Mouse (Mus musculus) liver, embryonic 13.5 days (tissue): ENCODE data around the gene B3gat2. TPM values are rescaled to one million over a fixed set of nuclear protein-coding genes. Genes with fewer than 3 reads are reported as not detected.
A peak's percentile ranks its signal among the peaks of the same experiment; 100 is the strongest.

Experiments used
- ATAC-seq: fragments of 200-750 bp; cut with Nextera tagmentation; 2 replicates; pipeline ENCODE4 v1.8.0; 2017; ENCODE audit warnings: low read depth, mild to moderate bottlenecking, moderate number of reproducible peaks, moderate library complexity
- DNase-seq: peaks from one replicate; pipeline ENCODE4 v3.0.0; 2022
- H3K27ac ChIP-seq: fragments of 300-500 bp; sonication (generic); 2 replicates; pipeline ENCODE4 v1.5.1; 2015; ENCODE audit warnings: moderate library complexity, mild to moderate bottlenecking, inconsistent platforms
- H3K27me3 ChIP-seq: fragments of 300-500 bp; sonication (generic); 2 replicates; pipeline ENCODE4 v1.6.1; 2015; ENCODE audit warnings: mild to moderate bottlenecking, inconsistent platforms
- H3K36me3 ChIP-seq: fragments of 300-500 bp; sonication (generic); 2 replicates; pipeline ENCODE4 v1.6.1; 2015; ENCODE audit warnings: mild to moderate bottlenecking, inconsistent platforms
- H3K4me1 ChIP-seq: fragments of 300-500 bp; sonication (generic); replicated peaks from 2 replicates; pipeline ENCODE4 v1.6.1; 2015; ENCODE audit warnings: inconsistent platforms
- H3K4me2 ChIP-seq: fragments of 300-500 bp; sonication (generic); 2 replicates; pipeline ENCODE4 v1.6.1; 2015; ENCODE audit warnings: inconsistent platforms, mild to moderate bottlenecking, moderate library complexity
- H3K4me3 ChIP-seq: fragments of 300-500 bp; sonication (generic); replicated peaks from 2 replicates; pipeline ENCODE4 v1.5.1; 2015; ENCODE audit warnings: mild to moderate bottlenecking, inconsistent platforms
- H3K9ac ChIP-seq: fragments of 300-500 bp; sonication (generic); 2 replicates; pipeline ENCODE4 v1.6.1; 2015; ENCODE audit warnings: mild to moderate bottlenecking, inconsistent platforms
- H3K9me3 ChIP-seq: fragments of 300-500 bp; sonication (generic); replicated peaks from 2 replicates; pipeline ENCODE4 v1.6.1; 2016; ENCODE audit warnings: inconsistent platforms
- WGBS: fragments of 180-500 bp; shearing (Covaris S2); methylation state at CpG from one replicate; pipeline ENCODE4 v1.1.7; 2015; ENCODE audit not compliant: insufficient replicate concordance; 5-methylcytosine and 5-hydroxymethylcytosine counted together
- polyA plus RNA-seq: library from polyadenylated mRNA; unstranded; fragments of >200 nt; fragmentation: Nextera tagmentation; extraction: Ambion mirVana; gene quantifications from 2 replicates; pipeline ENCODE4 v1.2.1, GENCODE M21; 2015

The B3gat2 gene
- polyA plus RNA-seq, 1 experiment from 2014 or later, result 0.17 TPM

DNA sequence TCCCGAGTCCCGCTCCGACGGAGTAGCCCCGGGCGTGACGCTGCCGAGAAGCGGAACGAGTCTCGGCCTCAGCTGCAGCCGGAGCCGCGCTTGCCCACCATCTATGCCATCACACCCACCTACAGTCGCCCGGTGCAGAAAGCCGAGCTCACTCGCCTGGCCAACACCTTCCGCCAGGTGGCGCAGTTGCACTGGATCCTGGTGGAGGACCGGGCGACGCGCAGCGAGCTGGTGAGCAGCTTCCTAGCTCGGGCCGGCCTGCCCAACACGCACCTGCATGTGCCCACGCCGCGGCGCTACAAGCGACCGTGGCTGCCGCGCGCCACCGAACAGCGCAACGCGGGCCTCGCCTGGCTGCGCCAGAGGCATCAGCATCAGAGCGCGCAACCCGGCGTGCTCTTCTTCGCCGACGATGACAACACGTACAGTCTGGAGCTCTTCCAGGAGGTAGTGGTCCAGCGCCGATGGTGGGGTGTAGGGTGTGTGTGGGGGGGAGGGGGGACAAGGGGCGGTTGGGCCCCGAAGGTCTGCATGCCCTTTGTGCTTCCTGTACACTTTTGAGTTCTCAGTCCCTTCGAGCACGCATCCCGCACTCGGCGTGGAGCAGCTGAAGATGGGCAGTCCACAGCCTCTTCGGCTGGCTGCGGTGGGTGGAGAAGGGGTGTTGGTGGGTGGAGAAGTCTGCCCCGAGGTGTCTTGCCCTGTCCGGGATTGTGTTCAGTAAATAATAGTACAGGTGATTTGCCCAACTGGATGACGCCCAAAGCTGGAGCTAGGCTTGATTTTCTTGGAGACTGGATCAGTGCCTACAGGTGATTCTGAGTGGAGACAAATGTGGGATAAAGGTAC lies 1.5 kb downstream of the B3gat2 start:
- ATAC-seq (peak; percentile 73), DNase-seq (peak; percentile 52)
- Histone ChIP-seq H3K36me3 (no peaks in the 10 kb centered on the region), H3K4me1 (peaks cover 5% of the 10 kb centered on the region), H3K9me3 (no peaks in the 10 kb centered on the region), H3K4me3 (peak overlapping the region; percentile 51), H3K4me2 (peak overlapping the region; percentile 67), H3K27ac (no peak overlapping the region), H3K9ac (no peak overlapping the region), H3K27me3 (peaks cover 56% of the 10 kb centered on the region)
- 4% methylated on average over 64 of the region's 65 CpGs for WGBS

DNA sequence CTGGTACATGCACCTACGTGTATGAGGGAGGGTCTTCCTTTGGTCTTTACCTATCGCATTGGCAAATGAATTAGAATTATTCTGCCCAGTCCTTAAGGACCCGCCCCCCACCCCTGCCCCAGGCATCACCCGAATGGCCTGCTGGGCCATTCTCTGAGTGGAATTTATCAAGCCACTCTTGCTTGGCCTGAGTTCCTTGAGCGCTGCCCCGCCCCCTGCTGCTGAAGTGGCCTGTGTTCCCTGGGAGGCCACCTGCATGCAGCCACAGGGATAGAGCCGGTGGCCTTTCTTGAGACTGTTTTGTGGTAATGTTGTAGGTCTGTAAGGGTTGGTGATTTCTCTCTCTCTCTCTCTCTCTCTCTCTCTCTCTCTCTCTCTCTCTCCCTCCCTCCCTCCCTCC lies 2.2 kb downstream of the B3gat2 start:
- Histone ChIP-seq H3K36me3 (no peaks in the 10 kb centered on the region), H3K4me3 (no peak overlapping the region), H3K4me1 (peaks cover 5% of the 10 kb centered on the region), H3K9ac (no peak overlapping the region), H3K4me2 (no peak overlapping the region), H3K9me3 (no peaks in the 10 kb centered on the region), H3K27me3 (peaks cover 56% of the 10 kb centered on the region), H3K27ac (no peak overlapping the region)
- WGBS, result 5% methylated on average over 7 of the region's 7 CpGs
- ATAC-seq (no peak), DNase-seq (no peak)

DNA sequence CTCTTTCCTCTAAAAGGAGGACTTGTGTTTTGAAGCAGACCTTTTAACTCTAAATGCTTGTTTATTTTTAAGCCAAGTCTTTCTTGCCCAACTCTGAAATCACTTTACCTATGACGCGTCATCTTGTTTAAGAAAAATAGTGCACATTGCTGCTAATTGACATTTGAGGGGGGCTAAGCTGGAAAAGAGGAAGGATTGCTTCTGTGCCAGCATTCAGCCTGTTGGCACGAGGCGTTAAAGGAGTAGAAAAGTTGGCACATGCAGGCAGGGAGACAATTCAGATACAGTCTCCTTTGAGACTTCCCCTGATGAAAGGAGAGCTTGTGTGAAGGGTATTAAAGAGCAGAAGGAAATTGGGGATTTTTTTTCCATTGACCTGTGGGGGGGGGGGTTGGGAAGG lies 3.2 kb downstream of the B3gat2 start:
- DNase-seq (no peak), ATAC-seq (no peak)
- 51% methylated on average over 4 of the region's 4 CpGs for WGBS
- Histone ChIP-seq H3K4me3 (no peak overlapping the region), H3K27me3 (peaks cover 50% of the 10 kb centered on the region), H3K36me3 (no peaks in the 10 kb centered on the region), H3K27ac (no peak overlapping the region), H3K4me2 (no peak overlapping the region), H3K9ac (no peak overlapping the region), H3K4me1 (peaks cover 5% of the 10 kb centered on the region), H3K9me3 (no peaks in the 10 kb centered on the region)

DNA sequence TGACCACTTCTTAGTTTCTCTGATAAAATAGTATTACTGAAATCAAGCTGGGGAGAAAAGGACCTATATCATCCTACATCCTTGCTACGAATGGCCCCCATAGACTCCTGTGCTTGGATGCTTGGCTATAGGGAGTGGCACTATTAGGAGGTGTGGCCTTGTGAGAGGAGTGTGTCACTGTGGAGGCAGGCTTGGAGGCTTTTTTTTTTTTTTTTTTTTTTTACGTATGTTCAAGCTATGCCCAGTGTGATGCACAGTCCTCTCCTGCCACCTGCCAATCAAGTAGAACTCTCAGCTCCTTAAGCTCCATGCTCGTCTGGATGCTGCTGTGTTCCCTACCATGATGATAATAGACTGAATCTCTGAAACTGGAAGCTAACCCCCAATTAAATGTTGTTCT lies 11.5 kb downstream of the B3gat2 start:
- WGBS, result 41% methylated on average over 3 of the region's 3 CpGs
- no peaks in the 10 kb centered on the region for H3K36me3 ChIP-seq
- no peak overlapping the region for H3K4me2 ChIP-seq
- no peak overlapping the region for H3K9ac ChIP-seq
- no peaks in the 10 kb centered on the region for H3K4me1 ChIP-seq
- H3K9me3 ChIP-seq, result no peaks in the 10 kb centered on the region
- no peak overlapping the region for H3K27ac ChIP-seq
- H3K27me3 ChIP-seq, result no peaks in the 10 kb centered on the region
- H3K4me3 ChIP-seq, result no peak overlapping the region
- no peak for ATAC-seq
- DNase-seq, result no peak

DNA sequence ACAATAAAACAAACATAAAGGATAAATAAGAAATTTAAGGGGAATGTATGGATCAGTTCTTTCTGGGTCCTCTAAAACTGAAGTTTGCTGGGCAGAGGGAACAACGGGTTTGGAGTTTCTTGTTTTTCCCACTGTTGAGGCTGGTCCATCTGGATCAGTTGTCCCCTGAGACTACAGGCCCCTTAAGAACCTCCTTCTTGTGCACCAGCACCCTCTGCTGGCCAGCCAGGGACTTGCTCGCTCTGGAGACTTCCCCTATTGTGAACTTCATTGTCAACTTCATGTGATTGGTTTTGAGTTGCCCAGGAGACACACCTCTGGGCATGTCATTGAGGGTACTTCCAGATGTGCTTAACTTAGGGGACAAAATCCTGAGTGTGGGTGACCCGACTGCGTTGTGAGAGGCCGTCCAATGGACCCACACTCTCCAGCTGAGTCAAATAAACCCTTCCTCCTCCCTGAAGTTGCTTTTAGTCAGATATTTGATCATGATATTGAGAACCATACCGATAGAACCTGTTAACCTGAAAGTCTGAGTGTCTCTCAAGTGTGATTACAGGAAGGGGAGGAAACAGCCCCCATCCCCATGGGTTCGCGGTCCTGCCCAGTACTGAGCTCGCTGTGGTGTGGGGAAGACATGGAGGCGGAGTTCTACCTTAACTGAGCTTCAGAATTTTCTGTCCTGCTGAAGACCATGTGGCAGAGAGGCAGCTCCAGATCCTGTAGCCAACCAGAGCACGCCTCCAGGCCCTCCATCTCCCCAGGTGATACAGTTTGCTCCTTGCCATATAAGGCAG lies 31.4 kb downstream of the B3gat2 start:
- DNase-seq (peak; percentile 11), ATAC-seq (no peak)
- H3K27ac ChIP-seq, result no peak overlapping the region
- no peaks in the 10 kb centered on the region for H3K27me3 ChIP-seq
- H3K4me1 ChIP-seq, result no peaks in the 10 kb centered on the region
- no peak overlapping the region for H3K9ac ChIP-seq
- H3K4me3 ChIP-seq, result no peak overlapping the region
- no peaks in the 10 kb centered on the region for H3K36me3 ChIP-seq
- 31% methylated on average over 11 of the region's 11 CpGs for WGBS
- no peaks in the 10 kb centered on the region for H3K9me3 ChIP-seq
- H3K4me2 ChIP-seq, result no peak overlapping the region

DNA sequence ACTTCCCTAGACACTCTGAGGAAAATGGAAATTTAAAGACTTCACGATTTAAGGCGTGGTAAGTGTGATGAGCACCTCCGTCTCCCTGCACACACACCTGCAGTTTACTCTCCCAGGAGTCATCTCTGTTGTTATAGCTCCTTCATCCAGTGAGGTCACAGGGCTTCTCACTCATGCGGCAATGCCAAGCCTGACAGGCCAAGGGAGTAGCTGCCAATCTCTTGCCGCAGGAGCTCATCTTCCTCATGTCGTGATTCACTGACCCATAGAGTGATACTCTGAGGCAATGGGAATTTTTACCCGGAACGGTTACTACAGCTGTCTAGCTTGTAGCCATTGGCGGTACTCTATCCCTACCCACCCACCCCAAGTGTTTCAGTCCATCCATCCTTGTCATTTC lies 36.8 kb downstream of the B3gat2 start:
- H3K27ac ChIP-seq, result no peak overlapping the region
- no peaks in the 10 kb centered on the region for H3K36me3 ChIP-seq
- DNase-seq (no peak), ATAC-seq (no peak)
- no peak overlapping the region for H3K4me2 ChIP-seq
- 69% methylated on average over 9 of the region's 9 CpGs for WGBS
- H3K4me3 ChIP-seq, result no peak overlapping the region
- no peak overlapping the region for H3K9ac ChIP-seq
- H3K9me3 ChIP-seq, result no peaks in the 10 kb centered on the region
- H3K27me3 ChIP-seq, result no peaks in the 10 kb centered on the region
- H3K4me1 ChIP-seq, result no peaks in the 10 kb centered on the region

DNA sequence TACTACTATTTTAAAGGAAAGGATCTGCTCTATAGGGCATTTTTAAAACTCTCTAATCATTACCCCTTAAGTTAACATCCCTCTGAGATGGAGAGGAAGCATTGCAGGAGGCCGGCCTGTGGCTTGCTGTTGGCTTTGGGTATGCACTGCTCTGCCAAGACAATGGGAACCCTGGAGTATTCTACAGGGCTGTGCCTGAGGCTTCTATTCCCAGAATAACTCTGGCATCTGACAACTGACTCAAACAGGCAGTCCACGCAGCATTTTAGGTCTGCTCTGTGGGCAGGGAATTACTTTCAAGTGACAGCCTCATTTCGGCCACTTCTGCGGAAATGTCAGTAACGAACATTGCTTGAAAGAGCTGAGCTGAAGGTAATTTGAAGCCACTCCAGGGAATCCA lies 60.1 kb downstream of the B3gat2 start:
- DNase-seq (no peak), ATAC-seq (no peak)
- no peaks in the 10 kb centered on the region for H3K36me3 ChIP-seq
- no peak overlapping the region for H3K9ac ChIP-seq
- H3K9me3 ChIP-seq, result no peaks in the 10 kb centered on the region
- H3K27me3 ChIP-seq, result no peaks in the 10 kb centered on the region
- H3K4me2 ChIP-seq, result no peak overlapping the region
- WGBS, result 69% methylated on average over 5 of the region's 5 CpGs
- no peak overlapping the region for H3K27ac ChIP-seq
- H3K4me1 ChIP-seq, result no peaks in the 10 kb centered on the region
- no peak overlapping the region for H3K4me3 ChIP-seq

DNA sequence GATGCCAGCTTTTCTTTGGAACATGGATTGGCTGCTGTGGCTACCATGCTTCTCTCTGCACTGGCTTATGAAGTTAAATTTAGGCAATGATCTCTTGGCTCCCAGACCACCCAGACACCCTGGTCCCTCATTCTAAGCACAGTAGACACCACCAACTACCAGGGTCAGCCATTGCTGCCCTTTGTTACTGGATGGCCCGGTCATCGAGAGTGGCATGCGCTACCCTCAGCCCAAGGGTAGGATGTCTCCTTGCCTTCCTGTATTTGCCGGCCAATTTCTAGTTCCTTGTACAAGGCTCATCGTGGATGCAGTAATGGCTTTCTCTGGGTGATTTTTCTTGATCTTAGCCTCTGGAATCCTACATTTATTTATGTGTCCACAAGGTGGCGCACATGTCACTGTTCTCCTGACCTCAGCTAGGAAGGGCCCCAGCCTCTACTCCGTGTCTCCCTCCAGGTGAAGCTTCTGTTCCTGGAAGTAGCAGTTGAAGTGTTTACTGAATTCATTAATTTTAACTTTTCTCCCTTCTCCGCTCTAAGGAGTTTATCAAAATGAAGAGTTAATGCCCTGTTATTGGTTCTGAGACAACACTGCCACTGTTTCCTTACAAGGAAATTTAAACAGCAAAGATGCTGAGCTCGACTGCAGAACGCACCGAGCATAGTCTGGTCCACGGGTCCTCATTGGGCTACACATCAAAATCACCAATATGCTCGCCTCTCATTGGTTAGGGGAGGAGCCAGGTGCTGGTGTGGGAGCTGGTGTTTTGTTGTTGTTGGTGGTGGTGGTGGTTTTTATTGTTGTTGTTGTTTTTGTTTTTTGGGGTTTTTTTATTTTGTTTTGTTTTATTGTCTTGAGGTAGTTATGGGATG lies 65.6 kb downstream of the B3gat2 start:
- H3K4me2 ChIP-seq, result no peak overlapping the region
- H3K36me3 ChIP-seq, result no peaks in the 10 kb centered on the region
- no peaks in the 10 kb centered on the region for H3K9me3 ChIP-seq
- ATAC-seq (no peak), DNase-seq (peak; percentile 11)
- H3K4me1 ChIP-seq, result no peaks in the 10 kb centered on the region
- no peak overlapping the region for H3K4me3 ChIP-seq
- H3K27ac ChIP-seq, result no peak overlapping the region
- no peak overlapping the region for H3K9ac ChIP-seq
- WGBS, result 33% methylated on average over 13 of the region's 13 CpGs
- no peaks in the 10 kb centered on the region for H3K27me3 ChIP-seq

DNA sequence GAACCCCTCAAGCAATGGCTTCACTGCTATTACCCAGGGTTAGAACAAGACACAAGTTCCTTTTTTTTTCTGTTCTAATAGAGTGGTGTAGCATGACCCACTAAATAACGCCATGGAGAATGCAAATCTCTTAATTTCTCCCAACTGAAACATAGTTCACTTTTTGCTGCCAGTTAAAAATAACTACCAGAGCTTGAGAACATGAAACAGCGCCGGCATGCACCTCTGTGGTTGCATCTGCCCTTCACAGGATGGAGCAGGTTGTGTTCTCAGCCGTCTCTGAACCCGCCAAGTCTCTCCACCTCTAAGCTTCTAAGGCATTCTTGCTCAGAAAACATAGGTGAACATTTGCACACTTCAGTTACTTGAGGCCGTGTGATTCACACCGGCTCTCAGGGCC lies 72.7 kb downstream of the B3gat2 start:
- DNase-seq, result no peak
- H3K27me3 ChIP-seq, result no peaks in the 10 kb centered on the region
- H3K9ac ChIP-seq, result no peak overlapping the region
- 67% methylated on average over 7 of the region's 7 CpGs for WGBS
- ATAC-seq, result no peak
- no peaks in the 10 kb centered on the region for H3K9me3 ChIP-seq
- H3K4me2 ChIP-seq, result no peak overlapping the region
- H3K4me3 ChIP-seq, result no peak overlapping the region
- no peak overlapping the region for H3K27ac ChIP-seq
- no peaks in the 10 kb centered on the region; the same call in 1 of the 2 replicates for H3K4me1 ChIP-seq
- H3K36me3 ChIP-seq, result no peaks in the 10 kb centered on the region

DNA sequence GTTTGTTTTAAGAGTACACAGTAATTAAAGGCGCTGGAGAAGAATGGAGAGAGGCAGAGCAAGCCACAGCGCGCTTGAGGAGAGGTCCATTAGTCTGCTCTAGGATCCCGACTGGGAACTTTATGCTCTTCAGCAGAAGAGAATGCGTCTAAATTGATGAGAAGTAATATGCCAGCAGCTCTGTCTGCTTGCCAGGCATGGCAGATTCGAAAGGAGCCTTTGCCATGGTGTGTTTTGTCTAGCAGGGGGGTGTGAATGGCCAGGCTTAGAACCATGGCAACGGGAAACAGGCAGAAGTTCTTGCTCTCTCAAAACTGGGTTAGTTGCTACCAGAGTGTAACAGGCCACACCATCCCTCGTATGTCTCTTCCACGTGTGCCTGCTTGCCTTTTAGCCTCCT lies 73.3 kb downstream of the B3gat2 start:
- 63% methylated on average over 9 of the region's 9 CpGs for WGBS

DNA sequence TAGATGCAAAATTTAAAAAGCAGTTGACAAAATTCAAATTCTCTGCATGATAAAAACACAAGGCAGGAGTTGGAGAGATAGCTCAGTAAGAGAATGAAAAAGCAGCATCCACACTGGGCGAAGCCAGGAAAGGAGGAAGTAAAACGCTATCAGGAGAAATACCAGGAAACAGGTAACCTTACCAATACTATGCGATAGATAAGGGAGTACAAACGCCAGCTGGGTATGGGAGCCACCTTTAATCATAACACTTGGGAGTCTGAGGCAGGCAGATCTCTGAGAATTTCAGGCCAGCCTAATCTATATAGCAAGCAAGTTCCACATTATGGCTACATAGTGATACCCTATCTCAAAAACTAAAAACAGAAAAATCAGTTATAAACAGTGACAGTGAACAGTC lies 75.1 kb downstream of the B3gat2 start:
- H3K4me1 ChIP-seq, result no peaks in the 10 kb centered on the region; the same call in 1 of the 2 replicates
- ATAC-seq, result peak; percentile 59; the same call in 1 of the 2 replicates

More for the DNA sequence above, 73.3 kb downstream of the B3gat2 start:
- DNase-seq (no peak), ATAC-seq (no peak)
- Histone ChIP-seq H3K27me3 (no peaks in the 10 kb centered on the region), H3K9me3 (no peaks in the 10 kb centered on the region), H3K4me2 (no peak overlapping the region), H3K4me3 (no peak overlapping the region), H3K27ac (no peak overlapping the region), H3K4me1 (no peaks in the 10 kb centered on the region; the same call in 1 of the 2 replicates), H3K9ac (no peak overlapping the region), H3K36me3 (no peaks in the 10 kb centered on the region)

More for the DNA sequence above, 75.1 kb downstream of the B3gat2 start:
- H3K9ac ChIP-seq, result no peak overlapping the region
- H3K9me3 ChIP-seq, result no peaks in the 10 kb centered on the region
- no peaks in the 10 kb centered on the region for H3K27me3 ChIP-seq
- H3K4me3 ChIP-seq, result no peak overlapping the region
- H3K36me3 ChIP-seq, result 0 out of 2 replicates have a peak, but pooled peaks cover 1% of the 10 kb centered on the region
- no peak overlapping the region for H3K4me2 ChIP-seq
- no peak for DNase-seq
- WGBS, result 15% methylated on average over 4 of the region's 4 CpGs
- no peak overlapping the region for H3K27ac ChIP-seq
